Mouse (Mus musculus) testis, adult 2 months (tissue): ENCODE results near the gene Mgat3. TPM values are rescaled to one million over a fixed set of nuclear protein-coding genes. Genes with fewer than 3 reads are reported as not detected.

Source experiments
- H3K27ac ChIP-seq: fragments of 200-500 bp; 2 replicates; pipeline ENCODE4 v1.5.1; 2012; ENCODE audit warnings: low read depth, low read length; ENCODE audit not compliant: control insufficient read depth, insufficient read depth
- H3K27me3 ChIP-seq: fragments of 200-500 bp; 2 replicates; pipeline ENCODE4 v1.6.1; 2012; ENCODE audit warnings: mild to moderate bottlenecking, low read length, moderate library complexity; ENCODE audit not compliant: control insufficient read depth, insufficient read depth
- H3K36me3 ChIP-seq: fragments of 200-500 bp; 2 replicates; pipeline ENCODE4 v1.6.1; 2012; ENCODE audit warnings: mild to moderate bottlenecking, low read length; ENCODE audit not compliant: control insufficient read depth, insufficient read depth
- H3K4me1 ChIP-seq: fragments of 200-500 bp; 2 replicates; pipeline ENCODE4 v1.6.1; 2012; ENCODE audit warnings: low read length; ENCODE audit not compliant: control insufficient read depth, insufficient read depth
- H3K4me3 ChIP-seq: fragments of 200-500 bp; 2 replicates; pipeline ENCODE4 v1.5.1; 2012; ENCODE audit warnings: low read depth, mild to moderate bottlenecking, low read length, moderate library complexity, mixed read lengths; ENCODE audit not compliant: control insufficient read depth
- CTCF ChIP-seq: fragments of 200-500 bp; IDR thresholded peaks from 2 replicates; pipeline ENCODE4 v1.5.1; 2012; ENCODE audit warnings: low read depth, mild to moderate bottlenecking, inconsistent platforms, low read length, moderate library complexity; ENCODE audit not compliant: control insufficient read depth, insufficient read depth, insufficient replicate concordance
- POLR2A ChIP-seq: fragments of 200-500 bp; IDR thresholded peaks from 2 replicates; pipeline ENCODE4 v1.6.1; 2012; ENCODE audit warnings: low read depth, mild to moderate bottlenecking, inconsistent platforms, low read length, moderate library complexity; ENCODE audit not compliant: control insufficient read depth
- polyA plus RNA-seq: library from polyadenylated mRNA; depleted of rRNA; stranded (reverse); fragments of >200 nt; gene quantifications from 2 replicates; pipeline ENCODE4 v1.2.3, GENCODE M21; 2012

Mgat3 gene
- polyA plus RNA-seq, 1 experiment, result 0.38 TPM

DNA sequence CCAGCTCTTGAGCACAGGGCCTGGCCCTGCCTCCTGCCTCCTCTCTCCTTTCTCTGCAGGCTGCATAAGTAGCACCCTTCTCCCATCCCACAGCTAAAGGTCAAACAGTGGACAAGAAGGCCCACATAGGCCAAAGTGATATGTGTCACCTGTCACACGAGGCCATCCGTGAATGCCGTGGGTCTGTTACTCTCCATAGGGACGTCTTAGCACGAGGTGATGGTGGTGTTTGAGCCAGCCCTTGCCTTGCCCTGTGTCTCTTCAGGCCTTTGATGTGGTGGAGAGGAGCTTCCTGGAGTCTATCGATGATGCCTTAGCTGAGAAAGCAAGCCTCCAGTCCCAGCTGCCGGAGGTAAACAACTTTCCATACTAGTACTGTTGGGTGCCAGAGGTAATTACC, 24.0 kb upstream of the Mgat3 start:
- Histone ChIP-seq H3K36me3 (no peaks in the 10 kb centered on the region; the same call in 1 of the 2 replicates), H3K27ac (no peak overlapping the region), H3K4me3 (no peak overlapping the region), H3K27me3 (no peaks in the 10 kb centered on the region), H3K4me1 (no peaks in the 10 kb centered on the region)
- TF ChIP-seq CTCF (no peak), POLR2A (no peak)

DNA sequence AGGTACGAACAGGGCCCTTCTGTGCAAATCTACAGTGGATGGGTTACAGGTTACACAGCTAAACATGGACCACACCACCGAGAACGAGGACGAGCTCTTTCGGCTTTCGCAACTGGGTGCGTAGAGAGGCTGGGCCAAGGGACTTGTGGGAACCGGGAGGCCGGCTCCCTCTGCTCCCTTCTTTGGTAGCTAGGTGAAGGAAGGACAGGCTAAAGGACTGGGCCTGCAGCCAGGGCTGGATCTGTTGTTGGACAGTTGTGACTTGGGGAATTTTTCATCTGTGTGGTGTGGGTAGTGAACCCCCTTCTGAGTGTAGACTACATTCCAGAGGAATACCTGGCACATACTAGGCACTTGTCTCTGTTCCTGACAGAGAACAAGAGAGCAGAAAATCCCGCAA, 20.9 kb upstream of the Mgat3 start:
- Histone ChIP-seq H3K27me3 (no peaks in the 10 kb centered on the region), H3K4me1 (no peaks in the 10 kb centered on the region), H3K27ac (no peak overlapping the region), H3K36me3 (no peaks in the 10 kb centered on the region; the same call in 1 of the 2 replicates), H3K4me3 (no peak overlapping the region)
- no peak for TF ChIP-seq POLR2A
- no peak for TF ChIP-seq CTCF

DNA sequence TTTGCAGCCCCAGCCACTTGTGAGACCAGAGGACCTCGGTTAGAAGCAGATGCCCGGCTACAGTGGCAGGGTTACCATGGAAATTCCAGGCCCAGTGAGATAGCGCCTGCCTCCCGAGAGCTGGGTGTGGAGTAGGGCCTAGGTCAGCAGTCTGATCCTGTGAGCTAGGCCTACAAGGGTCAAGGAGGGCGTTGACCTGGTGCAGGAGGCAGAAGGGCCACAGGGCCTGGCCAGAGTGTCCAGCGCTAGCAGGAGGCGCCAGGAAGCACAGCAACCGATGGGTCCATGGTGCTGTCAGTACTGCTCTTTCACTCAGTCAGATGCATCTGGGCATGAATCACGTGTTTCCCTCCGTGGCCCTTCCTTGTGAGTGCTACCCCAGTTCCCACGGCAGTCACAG, 19.8 kb upstream of the Mgat3 start:
- Histone ChIP-seq H3K4me3 (no peak overlapping the region), H3K27me3 (no peaks in the 10 kb centered on the region), H3K4me1 (no peaks in the 10 kb centered on the region), H3K27ac (no peak overlapping the region), H3K36me3 (no peaks in the 10 kb centered on the region; the same call in 1 of the 2 replicates)
- TF ChIP-seq POLR2A (no peak), CTCF (no peak)

DNA sequence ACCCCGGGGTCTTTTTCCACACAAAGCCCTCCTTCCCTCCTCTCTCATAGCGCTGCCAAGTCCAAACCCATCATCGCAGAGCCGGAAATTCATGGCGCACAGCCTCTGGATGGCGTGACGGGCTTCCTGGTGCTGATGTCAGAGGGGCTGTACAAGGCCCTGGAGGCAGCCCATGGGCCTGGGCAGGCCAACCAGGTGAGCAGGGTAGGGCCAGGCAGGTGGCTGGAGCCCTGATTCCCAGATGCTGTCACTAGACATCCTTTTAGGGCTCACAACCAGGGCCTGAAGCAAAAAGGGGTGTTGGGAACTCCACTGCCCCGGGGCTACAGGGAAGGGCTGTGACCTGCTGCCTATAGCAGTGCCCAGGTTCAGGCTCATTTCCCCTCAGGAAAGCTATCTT, 17.8 kb upstream of the Mgat3 start:
- TF ChIP-seq POLR2A (no peak), CTCF (no peak)
- H3K36me3 ChIP-seq, result peaks cover under 1% of the 10 kb centered on the region; the same call in 1 of the 2 replicates
- no peak overlapping the region for H3K27ac ChIP-seq

DNA sequence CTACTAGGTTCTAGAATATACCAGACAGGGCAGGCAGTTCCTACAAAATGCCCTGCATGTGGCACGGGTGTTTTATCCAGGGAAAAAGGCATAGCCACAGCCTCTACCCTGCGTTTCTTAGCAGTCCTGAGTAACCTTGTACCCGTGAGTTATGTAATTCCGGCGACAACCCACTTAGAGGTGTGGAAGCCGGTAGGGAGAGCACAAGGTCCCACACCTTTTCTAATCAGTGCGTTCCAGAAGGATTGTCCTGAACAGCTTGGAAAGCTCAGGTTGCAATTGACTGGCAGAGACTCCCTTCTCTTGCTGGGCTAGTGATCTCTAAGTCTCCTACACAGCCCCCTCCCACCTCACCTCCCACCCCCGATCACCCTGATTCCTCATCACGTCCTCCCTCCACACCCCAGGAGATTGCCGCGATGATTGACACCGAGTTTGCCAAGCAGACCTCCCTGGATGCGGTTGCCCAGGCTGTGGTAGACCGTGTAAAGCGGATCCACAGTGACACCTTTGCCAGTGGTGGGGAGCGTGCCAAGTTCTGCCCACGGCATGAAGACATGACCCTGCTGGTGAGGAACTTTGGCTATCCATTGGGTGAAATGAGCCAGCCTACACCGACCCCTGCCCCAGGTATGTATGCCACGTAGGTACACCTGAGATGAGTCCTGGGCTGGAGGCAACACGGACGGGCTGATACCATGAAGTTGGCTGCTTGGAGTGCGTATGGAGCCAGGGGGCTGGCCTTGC, 16.2 kb upstream of the Mgat3 start:
- no peaks in the 10 kb centered on the region for H3K27me3 ChIP-seq
- TF ChIP-seq POLR2A (no peak), CTCF (no peak)
- no peaks in the 10 kb centered on the region for H3K4me1 ChIP-seq
- peaks cover 1% of the 10 kb centered on the region; the same call in 1 of the 2 replicates for H3K36me3 ChIP-seq
- H3K4me3 ChIP-seq, result no peak overlapping the region
- H3K27ac ChIP-seq, result no peak overlapping the region

More for the DNA sequence above, 17.8 kb upstream of the Mgat3 start:
- no peaks in the 10 kb centered on the region for H3K4me1 ChIP-seq
- no peaks in the 10 kb centered on the region for H3K27me3 ChIP-seq
- no peak overlapping the region for H3K4me3 ChIP-seq

DNA sequence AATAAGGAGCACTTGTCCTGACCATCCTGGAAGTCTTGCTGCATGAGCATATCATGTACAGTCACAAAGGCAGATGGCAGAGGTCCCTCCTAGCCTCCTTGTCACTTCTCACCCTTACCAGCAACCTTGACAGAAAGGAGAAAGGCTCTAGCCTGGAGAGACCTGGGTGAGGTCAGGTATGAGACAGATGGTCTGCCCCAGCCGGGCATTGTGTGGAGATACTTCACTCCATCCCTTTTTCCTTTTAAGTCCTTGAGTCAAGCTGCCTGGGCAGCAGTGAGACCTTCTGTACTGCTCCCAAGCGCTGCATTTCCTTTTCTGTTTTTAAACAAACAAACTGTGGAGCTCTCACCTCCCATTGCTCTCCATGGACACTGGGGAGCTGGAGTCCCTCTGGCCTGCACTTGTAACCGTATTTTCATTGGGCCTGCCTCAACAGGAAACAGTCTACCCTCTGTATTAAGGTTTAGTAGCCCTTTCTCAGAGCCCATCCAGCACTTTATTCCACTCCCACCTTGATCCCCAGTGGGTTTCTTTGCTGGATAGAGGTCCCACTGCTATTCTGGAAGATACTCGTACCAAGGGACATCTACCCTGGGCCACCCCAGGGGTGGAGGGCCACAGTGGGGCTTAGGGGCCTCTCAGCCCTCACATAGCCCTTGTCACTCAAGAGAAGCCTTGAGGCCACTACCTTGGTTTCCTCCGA, 15.4 kb upstream of the Mgat3 start:
- TF ChIP-seq CTCF, result no peak
- no peak for TF ChIP-seq POLR2A
- no peak overlapping the region for H3K27ac ChIP-seq
- peaks cover 1% of the 10 kb centered on the region; the same call in 1 of the 2 replicates for H3K36me3 ChIP-seq
- no peak overlapping the region for H3K4me3 ChIP-seq
- no peaks in the 10 kb centered on the region for H3K4me1 ChIP-seq
- H3K27me3 ChIP-seq, result no peaks in the 10 kb centered on the region

DNA sequence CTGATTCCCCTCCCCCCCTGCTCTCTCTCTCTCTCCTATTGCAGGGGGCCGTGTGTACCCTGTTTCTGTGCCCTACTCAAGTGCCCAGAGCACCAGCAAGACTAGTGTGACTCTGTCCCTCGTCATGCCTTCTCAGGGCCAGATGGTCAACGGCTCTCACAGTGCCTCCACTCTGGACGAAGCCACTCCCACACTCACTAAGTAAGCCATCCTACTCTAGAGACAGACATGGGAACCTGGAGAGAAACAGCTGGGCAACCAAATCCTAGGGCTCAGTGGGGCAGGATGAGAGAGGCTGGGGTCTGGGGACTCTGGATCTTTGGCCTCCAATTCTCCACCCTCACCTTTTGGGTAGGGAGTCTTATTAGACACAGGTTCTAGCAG, 14.8 kb upstream of the Mgat3 start:
- TF ChIP-seq POLR2A (no peak), CTCF (no peak)
- no peaks in the 10 kb centered on the region for H3K4me1 ChIP-seq
- no peak overlapping the region for H3K4me3 ChIP-seq
- H3K36me3 ChIP-seq, result peaks cover 1% of the 10 kb centered on the region; the same call in 1 of the 2 replicates
- no peak overlapping the region for H3K27ac ChIP-seq
- no peaks in the 10 kb centered on the region for H3K27me3 ChIP-seq
